Mouse (Mus musculus) hindbrain, embryonic 14.5 days (tissue): Measurements from ENCODE around the gene Olfr467. TPM values are rescaled to one million over a fixed set of nuclear protein-coding genes. Genes with fewer than 3 reads are reported as not detected.
A peak's percentile ranks its signal among the peaks of the same experiment; 100 is the strongest.
"Not testable (repeated sequence)": the region's sequence is repeated elsewhere in the genome, so short reads cannot be mapped to it uniquely, and the experiment has no call there.

Experiments used
- ATAC-seq: fragments of 200-750 bp; cut with Nextera tagmentation; 2 replicates; pipeline ENCODE4 v1.8.0; 2017; ENCODE audit warnings: moderate number of reproducible peaks, mild to moderate bottlenecking, moderate TSS enrichment, moderate library complexity; ENCODE audit not compliant: low FRiP score
- DNase-seq: peaks from one replicate; pipeline ENCODE4 v3.0.0-alpha.2; 2015; ENCODE audit warnings: low spot score
- H3K27ac ChIP-seq: fragments of 300-500 bp; sonication (generic); 2 replicates; pipeline ENCODE4 v1.5.1; 2014; ENCODE audit warnings: mild to moderate bottlenecking, moderate library complexity
- H3K27me3 ChIP-seq: fragments of 300-500 bp; sonication (generic); 2 replicates; pipeline ENCODE4 v1.6.1; 2014; ENCODE audit warnings: mild to moderate bottlenecking, low read length, mixed read lengths; ENCODE audit not compliant: control insufficient read depth, insufficient read depth
- H3K36me3 ChIP-seq: fragments of 300-500 bp; sonication (generic); replicated peaks from 2 replicates; pipeline ENCODE4 v1.6.1; 2014; ENCODE audit not compliant: control insufficient read depth, insufficient read depth
- H3K4me1 ChIP-seq: fragments of 300-500 bp; sonication (generic); replicated peaks from 2 replicates; pipeline ENCODE4 v1.6.1; 2014; ENCODE audit warnings: antibody characterized with exemption, low read length, mixed read lengths; ENCODE audit not compliant: control insufficient read depth, insufficient read depth
- H3K4me2 ChIP-seq: fragments of 300-500 bp; sonication (generic); replicated peaks from 2 replicates; pipeline ENCODE4 v1.6.1; 2014; ENCODE audit warnings: mild to moderate bottlenecking, moderate library complexity
- H3K4me3 ChIP-seq: fragments of 300-500 bp; sonication (generic); replicated peaks from 2 replicates; pipeline ENCODE4 v1.5.1; 2014; ENCODE audit warnings: mild to moderate bottlenecking, low read length
- H3K9ac ChIP-seq: fragments of 300-500 bp; sonication (generic); 2 replicates; pipeline ENCODE4 v1.6.1; 2014
- H3K9me3 ChIP-seq: fragments of 300-500 bp; sonication (generic); 2 replicates; pipeline ENCODE4 v1.6.1; 2016; ENCODE audit warnings: low read length; ENCODE audit not compliant: control insufficient read depth
- WGBS: fragments of 180-500 bp; shearing (Covaris S2); extraction: QIAGEN DNeasy Blood & Tissue Kit; methylation state at CpG from one replicate; pipeline ENCODE4 v1.1.7; 2014; 5-methylcytosine and 5-hydroxymethylcytosine counted together
- polyA plus RNA-seq: library from polyadenylated mRNA; unstranded; fragments of >200 nt; fragmentation: Nextera tagmentation; extraction: Ambion mirVana; gene quantifications from 2 replicates; pipeline ENCODE4 v1.2.1, GENCODE M21; 2014

Olfr467 gene
- polyA plus RNA-seq, 1 experiment from 2014 or later = not detected

DNA sequence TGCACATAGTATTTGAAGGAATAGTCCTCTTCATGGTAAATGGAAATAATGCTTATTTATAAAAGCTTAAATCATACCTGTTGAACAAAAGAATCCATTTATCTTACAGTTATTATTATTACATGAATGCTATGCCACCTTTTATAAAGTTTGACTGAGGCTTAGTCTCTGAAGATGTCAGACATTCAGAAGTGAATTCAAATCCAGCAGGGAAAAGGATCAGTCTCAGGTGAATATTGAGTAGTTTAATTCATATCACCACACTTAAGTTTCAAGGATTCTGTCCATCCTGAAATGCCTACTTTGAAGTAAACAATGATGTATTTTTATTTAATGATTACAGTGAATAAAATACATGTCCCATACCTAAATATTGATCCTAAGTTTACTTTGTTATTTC is 13.4 kb downstream of the Olfr467 start, which contains the start of gene Olfr469:
Olfr469 (minus strand) TSS at position 101 of the 400 bp plus-strand sequence.
- not testable (repeated sequence) for H3K27me3 ChIP-seq, H3K36me3 ChIP-seq, DNase-seq, H3K9me3 ChIP-seq, H3K27ac ChIP-seq, H3K4me3 ChIP-seq, H3K4me2 ChIP-seq, H3K4me1 ChIP-seq, H3K9ac ChIP-seq, ATAC-seq

DNA sequence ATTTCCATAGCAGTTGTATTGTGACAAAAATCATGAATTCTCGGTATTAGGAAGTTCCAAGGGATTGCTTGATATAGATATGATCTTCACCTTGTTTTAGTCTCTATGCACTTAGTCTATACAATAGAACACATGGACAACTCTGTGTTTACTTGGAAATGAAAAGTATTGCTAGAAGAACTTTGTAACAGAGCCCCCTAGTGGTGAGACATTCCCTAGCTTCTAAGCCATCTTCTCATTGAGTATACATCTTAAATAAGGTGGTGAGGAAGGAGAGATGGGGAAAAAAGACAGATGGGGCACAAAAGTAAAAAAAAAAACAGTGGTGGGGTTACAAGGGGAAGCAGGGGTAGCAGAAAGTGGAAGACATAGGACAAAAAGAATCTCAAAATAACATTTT is 29.7 kb downstream of the Olfr467 start:
- H3K4me2 ChIP-seq = no peak overlapping the region
- H3K27ac ChIP-seq = no peak overlapping the region
- no peaks in the 10 kb centered on the region for H3K36me3 ChIP-seq
- H3K4me1 ChIP-seq = no peaks in the 10 kb centered on the region
- no peak overlapping the region for H3K4me3 ChIP-seq
- ATAC-seq = no peak
- 80% methylated on average over 1 of the region's 1 CpGs for WGBS
- no peak overlapping the region for H3K9ac ChIP-seq
- H3K9me3 ChIP-seq = no peaks in the 10 kb centered on the region
- H3K27me3 ChIP-seq = no peaks in the 10 kb centered on the region
- DNase-seq = peak; percentile 30

DNA sequence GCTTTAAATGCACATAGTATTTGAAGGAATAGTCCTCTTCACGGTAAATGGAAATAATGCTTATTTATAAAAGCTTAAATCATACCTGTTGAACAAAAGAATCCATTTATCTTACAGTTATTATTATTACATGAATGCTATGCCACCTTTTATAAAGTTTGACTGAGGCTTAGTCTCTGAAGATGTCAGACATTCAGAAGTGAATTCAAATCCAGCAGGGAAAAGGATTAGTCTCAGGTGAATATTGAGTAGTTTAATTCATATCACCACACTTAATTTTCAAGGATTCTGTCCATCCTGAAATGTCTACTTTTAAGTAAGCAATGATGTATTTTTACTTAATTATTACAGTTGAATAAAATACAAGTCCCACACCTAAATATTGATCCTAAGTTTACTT is 35.3 kb downstream of the Olfr467 start, which contains the start of gene Olfr470:
Olfr470 (minus strand) TSS at position 101 of the 400 bp plus-strand sequence.
- H3K4me2 ChIP-seq, DNase-seq, H3K9ac ChIP-seq, H3K9me3 ChIP-seq, H3K27ac ChIP-seq, ATAC-seq, H3K4me3 ChIP-seq, H3K4me1 ChIP-seq, H3K36me3 ChIP-seq, H3K27me3 ChIP-seq: not testable (repeated sequence)
- 88% methylated on average over 1 of the region's 1 CpGs for WGBS

Other genes starting within 250 kb of the Olfr467 start
- gene Olfml1, start 244.8 kb upstream of the Olfr467 start, polyA plus RNA-seq = 5.0 and 5.2 TPM in 2 replicates
- gene Ppfibp2, start 217.1 kb upstream of the Olfr467 start, polyA plus RNA-seq = 3.1 and 3.9 TPM in 2 replicates
- not detected in 2 replicates for gene 5330417H12Rik, start 187.1 kb upstream of the Olfr467 start, polyA plus RNA-seq
- gene Cyb5r2, start 54.2 kb upstream of the Olfr467 start, polyA plus RNA-seq = 0.11 and 0.12 TPM in 2 replicates
- not detected in 2 replicates for gene Ovch2, start 11.1 kb upstream of the Olfr467 start, polyA plus RNA-seq
- not detected in 2 replicates for gene Olfr469, start 13.3 kb downstream of the Olfr467 start, polyA plus RNA-seq
- gene Olfr470, start 35.2 kb downstream of the Olfr467 start, polyA plus RNA-seq = not detected in 2 replicates
- gene Olfr472, start 85.6 kb downstream of the Olfr467 start, polyA plus RNA-seq = not detected in 2 replicates
- not detected in 2 replicates for gene Olfr473, start 118.2 kb downstream of the Olfr467 start, polyA plus RNA-seq
- not detected in 2 replicates for gene Olfr474, start 142.4 kb downstream of the Olfr467 start, polyA plus RNA-seq
- gene Olfr476, start 152.5 kb downstream of the Olfr467 start, polyA plus RNA-seq = not detected in 2 replicates
- gene Olfr477, start 174.4 kb downstream of the Olfr467 start, polyA plus RNA-seq = not detected in 2 replicates
- gene Olfr478, start 221.7 kb downstream of the Olfr467 start, polyA plus RNA-seq = not detected in 2 replicates
- not detected in 2 replicates for gene Olfr479, start 238.4 kb downstream of the Olfr467 start, polyA plus RNA-seq